Mouse (Mus musculus) small intestine, adult 2 months (tissue): ENCODE data around the gene Nudt21. TPM values are rescaled to one million over a fixed set of nuclear protein-coding genes. Genes with fewer than 3 reads are reported as not detected.

Experiments used
- H3K27ac ChIP-seq: fragments of 200-500 bp; 2 replicates; pipeline ENCODE4 v1.5.1; 2012; ENCODE audit warnings: low read depth, low read length, control low read depth, inconsistent platforms; ENCODE audit not compliant: insufficient read depth
- H3K27me3 ChIP-seq: fragments of 200-500 bp; 2 replicates; pipeline ENCODE4 v1.6.1; 2012; ENCODE audit warnings: mild to moderate bottlenecking, moderate library complexity, low read length, inconsistent platforms; ENCODE audit not compliant: control insufficient read depth, insufficient read depth
- H3K36me3 ChIP-seq: fragments of 200-500 bp; 2 replicates; pipeline ENCODE4 v1.6.1; 2012; ENCODE audit warnings: mild to moderate bottlenecking, low read length, control low read depth, inconsistent platforms; ENCODE audit not compliant: control insufficient read depth, insufficient read depth
- H3K4me1 ChIP-seq: fragments of 200-500 bp; 2 replicates; pipeline ENCODE4 v1.6.1; 2012; ENCODE audit warnings: low read length, inconsistent platforms, mixed read lengths; ENCODE audit not compliant: control insufficient read depth, insufficient read depth, insufficient read length
- H3K4me3 ChIP-seq: fragments of 200-500 bp; 2 replicates; pipeline ENCODE4 v1.5.1; 2012; ENCODE audit warnings: low read depth, mild to moderate bottlenecking, control low read depth, inconsistent platforms, low read length, moderate library complexity
- CTCF ChIP-seq: fragments of 200-500 bp; IDR thresholded peaks from 2 replicates; pipeline ENCODE4 v1.5.1; 2012; ENCODE audit warnings: low read depth, mild to moderate bottlenecking, control low read depth, inconsistent platforms, low read length, moderate library complexity, mixed read lengths; ENCODE audit not compliant: insufficient replicate concordance, insufficient read length; ENCODE audit errors: extremely low read depth
- POLR2A ChIP-seq: fragments of 200-500 bp; IDR thresholded peaks from 2 replicates; pipeline ENCODE4 v1.6.1; 2012; ENCODE audit warnings: low read depth, mild to moderate bottlenecking, control low read depth, inconsistent platforms, low read length, moderate library complexity
- WGBS: fragments of 180-500 bp; shearing (Covaris S2); methylation state at CpG from one replicate; pipeline ENCODE4 v1.1.7; 2018; 5-methylcytosine and 5-hydroxymethylcytosine counted together
- polyA plus RNA-seq: library from polyadenylated mRNA; depleted of rRNA; stranded (reverse); fragments of >200 nt; gene quantifications from 2 replicates; pipeline ENCODE4 v1.2.3, GENCODE M21; 2012; rRNA removed

The Nudt21 gene
- polyA plus RNA-seq, 1 experiment, result 56.5 TPM

GRCm38 (mm10) chr8:93973831-93974375 is 62.9 kb downstream of the Nudt21 start:
- 0 out of 2 replicates have a peak overlapping the region, but pooled peaks have one; percentile 23 for H3K27ac ChIP-seq
- TF ChIP-seq POLR2A (no peak), CTCF (no peak)
- H3K36me3 ChIP-seq, result peaks cover 54% of the 10 kb centered on the region
- 86% methylated on average over 13 of the region's 13 CpGs for WGBS
- no peak overlapping the region for H3K4me3 ChIP-seq
- peaks cover 7% of the 10 kb centered on the region for H3K4me1 ChIP-seq
- no peaks in the 10 kb centered on the region for H3K27me3 ChIP-seq

GRCm38 (mm10) chr8:93972971-93973734 is 63.7 kb downstream of the Nudt21 start:
- H3K4me3 ChIP-seq, result no peak overlapping the region
- H3K27ac ChIP-seq, result no peak overlapping the region
- no peak for TF ChIP-seq POLR2A
- no peak for TF ChIP-seq CTCF
- peaks cover 7% of the 10 kb centered on the region for H3K4me1 ChIP-seq
- H3K36me3 ChIP-seq, result peaks cover 49% of the 10 kb centered on the region
- no peaks in the 10 kb centered on the region for H3K27me3 ChIP-seq
- 88% methylated on average over 14 of the region's 14 CpGs for WGBS

GRCm38 (mm10) chr8:93972211-93972610 is 64.6 kb downstream of the Nudt21 start:
- H3K36me3 ChIP-seq, result peaks cover 45% of the 10 kb centered on the region
- no peak overlapping the region for H3K27ac ChIP-seq
- H3K4me3 ChIP-seq, result no peak overlapping the region
- WGBS, result 92% methylated on average over 5 of the region's 5 CpGs
- H3K27me3 ChIP-seq, result no peaks in the 10 kb centered on the region
- TF ChIP-seq POLR2A, result no peak
- TF ChIP-seq CTCF, result no peak
- H3K4me1 ChIP-seq, result peaks cover 7% of the 10 kb centered on the region

- Histone ChIP-seq H3K27ac (no peak overlapping the region), H3K4me3 (no peak overlapping the region), H3K27me3 (no peaks in the 10 kb centered on the region), H3K36me3 (peaks cover 41% of the 10 kb centered on the region), H3K4me1 (peaks cover 7% of the 10 kb centered on the region)
- 63% methylated on average over 10 of the region's 10 CpGs for WGBS
- TF ChIP-seq CTCF (no peak), POLR2A (no peak)
Measured at GRCm38 (mm10) chr8:93971451-93971850, 65.4 kb downstream of the Nudt21 start.

GRCm38 (mm10) chr8:93969626-93970340 is 67.0 kb downstream of the Nudt21 start:
- Histone ChIP-seq H3K36me3 (peaks cover 28% of the 10 kb centered on the region), H3K4me1 (peaks cover 7% of the 10 kb centered on the region), H3K27ac (no peak overlapping the region), H3K4me3 (no peak overlapping the region), H3K27me3 (no peaks in the 10 kb centered on the region)
- 56% methylated on average over 7 of the region's 7 CpGs for WGBS
- TF ChIP-seq POLR2A (no peak), CTCF (no peak)

- H3K4me3 ChIP-seq, result no peak overlapping the region
- no peaks in the 10 kb centered on the region for H3K27me3 ChIP-seq
- peaks cover 13% of the 10 kb centered on the region for H3K36me3 ChIP-seq
- no peak for TF ChIP-seq POLR2A
- TF ChIP-seq CTCF, result no peak
- WGBS, result 87% methylated on average over 6 of the region's 6 CpGs
- H3K4me1 ChIP-seq, result peaks cover 2% of the 10 kb centered on the region; the same call in 1 of the 2 replicates
- H3K27ac ChIP-seq, result no peak overlapping the region
Measured at GRCm38 (mm10) chr8:93968293-93968692, 68.5 kb downstream of the Nudt21 start.

Other genes starting within 250 kb of the Nudt21 start
- 8.2 and 13.6 TPM in 2 replicates for gene Gnao1, start 227.1 kb downstream of the Nudt21 start, polyA plus RNA-seq
- 28.1 and 62.7 TPM in 2 replicates for gene Amfr, start 24.2 kb downstream of the Nudt21 start, polyA plus RNA-seq
- 1.2 and 2.8 TPM in 2 replicates for gene Ogfod1, start 167 bp upstream of the Nudt21 start, polyA plus RNA-seq
- gene Bbs2, start 61.9 kb upstream of the Nudt21 start, polyA plus RNA-seq, result 3.3 and 4.3 TPM in 2 replicates
- gene Mt4, start 100.2 kb upstream of the Nudt21 start, polyA plus RNA-seq, result not detected in 2 replicates
- gene Mt3, start 115.6 kb upstream of the Nudt21 start, polyA plus RNA-seq, result 0.90 and 2.8 TPM in 2 replicates
- 50.1 and 80.3 TPM in 2 replicates for gene Mt2, start 135.6 kb upstream of the Nudt21 start, polyA plus RNA-seq
- 966 and 1,593 TPM in 2 replicates for gene Mt1, start 142.1 kb upstream of the Nudt21 start, polyA plus RNA-seq
- 3.6 and 5.4 TPM in 2 replicates for gene Nup93, start 177.5 kb upstream of the Nudt21 start, polyA plus RNA-seq